Mouse (Mus musculus) embryonic fibroblast, embryonic 13.5 days (primary cell): Measurements from ENCODE around the gene Snrnp40.

ENCODE experiments used
- CTCF ChIP-seq: IDR thresholded peaks from 2 replicates; pipeline ENCODE4 v1.5.1; 2011; ENCODE audit warnings: mild to moderate bottlenecking, control low read depth, low read length, moderate library complexity, borderline replicate concordance; ENCODE audit not compliant: insufficient read depth
- POLR2A ChIP-seq: IDR thresholded peaks from 2 replicates; pipeline ENCODE4 v1.6.1; 2011; ENCODE audit warnings: low read depth, mild to moderate bottlenecking, control low read depth, low read length, moderate library complexity

DNA sequence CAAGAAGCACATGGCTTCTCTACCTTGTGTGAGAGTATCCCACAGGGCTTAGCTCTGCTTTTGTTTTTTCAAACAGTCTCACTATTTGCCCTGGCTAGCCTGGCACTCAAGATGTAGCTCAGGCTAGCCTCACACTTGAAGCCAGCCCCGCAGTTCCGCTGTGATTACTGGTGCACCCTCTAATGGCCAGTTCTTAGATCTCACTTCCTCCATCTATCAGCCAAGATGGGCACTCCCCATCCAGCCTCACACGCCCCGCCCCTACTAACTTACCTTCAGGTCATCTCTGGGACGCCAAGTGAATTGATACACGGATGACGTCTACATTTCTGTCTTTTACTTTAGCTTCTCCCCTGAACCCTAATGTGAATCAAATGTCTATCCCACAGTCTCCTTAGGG lies 40.4 kb upstream of the Snrnp40 start:
- TF ChIP-seq POLR2A (no peak), CTCF (no peak)
